Mouse (Mus musculus): ENCODE measurements around the gene Zfp592. TPM values are rescaled to one million over a fixed set of nuclear protein-coding genes. Genes with fewer than 3 reads are reported as not detected.
A peak's percentile ranks its signal among the peaks of the same experiment; 100 is the strongest.

The Zfp592 gene
- polyA plus RNA-seq, 1 experiment from 2014 or later: 4.2 TPM

DNA sequence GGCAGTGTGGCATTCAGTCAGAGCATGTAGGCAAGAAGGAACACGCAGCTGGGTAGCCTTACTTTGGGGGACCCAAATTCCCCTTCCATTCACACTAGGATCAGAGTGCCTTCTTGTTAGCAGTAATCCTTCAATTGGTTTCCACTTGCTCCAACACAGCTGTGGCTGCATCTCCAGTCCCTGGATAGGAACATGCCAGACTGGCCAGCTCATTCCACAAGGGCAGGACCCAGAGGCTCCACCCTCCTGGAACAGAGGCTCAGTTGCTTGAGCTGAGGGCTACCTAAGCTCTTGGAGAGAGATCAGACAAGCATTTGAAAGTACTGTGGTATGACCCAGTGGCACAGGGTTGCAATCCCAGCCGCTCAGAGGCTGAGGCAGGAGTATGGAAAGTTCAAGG is 55.0 kb downstream of the Zfp592 start:
- TF ChIP-seq CTCF (IDR thresholded peaks at IDR 0.05; ENCODE audit: low read depth): no peak
- WGBS: 87% methylated on average over 2 of the region's 2 CpGs
- Histone ChIP-seq H3K4me3 (ENCODE audit: low read depth, low read length) (no peak overlapping the region), H3K27me3 (replicated peaks; ENCODE audit: control insufficient read depth, insufficient read depth, low read length) (no peaks in the 10 kb centered on the region), H3K9me3 (ENCODE audit: control insufficient read depth) (no peaks in the 10 kb centered on the region), H3K4me1 (replicated peaks; ENCODE audit: control insufficient read depth, insufficient read depth, low read length) (no peaks in the 10 kb centered on the region), H3K36me3 (ENCODE audit: control insufficient read depth, insufficient read depth) (peaks cover 6% of the 10 kb centered on the region), H3K9ac (ENCODE audit: low read depth, low read length) (no peak overlapping the region), H3K27ac (ENCODE audit: low read depth, low read length) (no peak overlapping the region), H3K4me2 (replicated peaks; ENCODE audit: low read depth) (no peak overlapping the region)
- no peak for ATAC-seq

DNA sequence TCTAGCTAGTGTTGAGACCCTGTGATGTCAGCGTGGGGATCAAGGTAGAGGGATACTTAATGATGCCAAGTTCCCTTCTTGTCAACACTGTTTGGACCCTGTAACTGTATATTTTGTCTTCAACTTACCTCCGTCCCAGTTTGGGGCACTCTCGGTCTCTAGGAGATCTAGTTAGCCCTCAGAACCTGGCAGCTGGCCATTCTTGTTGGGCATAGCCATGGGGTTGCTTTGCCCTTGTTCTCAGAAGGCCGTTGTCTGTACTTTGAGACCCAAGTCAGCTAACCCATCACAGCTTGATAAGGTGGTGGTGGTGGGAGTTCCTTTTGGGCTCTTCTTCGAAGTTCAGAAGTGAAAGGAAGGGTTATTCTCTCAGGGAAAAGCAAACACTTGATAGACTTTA is 56.5 kb downstream of the Zfp592 start:
- no peak for TF ChIP-seq CTCF (IDR thresholded peaks at IDR 0.05; ENCODE audit: low read depth)

DNA sequence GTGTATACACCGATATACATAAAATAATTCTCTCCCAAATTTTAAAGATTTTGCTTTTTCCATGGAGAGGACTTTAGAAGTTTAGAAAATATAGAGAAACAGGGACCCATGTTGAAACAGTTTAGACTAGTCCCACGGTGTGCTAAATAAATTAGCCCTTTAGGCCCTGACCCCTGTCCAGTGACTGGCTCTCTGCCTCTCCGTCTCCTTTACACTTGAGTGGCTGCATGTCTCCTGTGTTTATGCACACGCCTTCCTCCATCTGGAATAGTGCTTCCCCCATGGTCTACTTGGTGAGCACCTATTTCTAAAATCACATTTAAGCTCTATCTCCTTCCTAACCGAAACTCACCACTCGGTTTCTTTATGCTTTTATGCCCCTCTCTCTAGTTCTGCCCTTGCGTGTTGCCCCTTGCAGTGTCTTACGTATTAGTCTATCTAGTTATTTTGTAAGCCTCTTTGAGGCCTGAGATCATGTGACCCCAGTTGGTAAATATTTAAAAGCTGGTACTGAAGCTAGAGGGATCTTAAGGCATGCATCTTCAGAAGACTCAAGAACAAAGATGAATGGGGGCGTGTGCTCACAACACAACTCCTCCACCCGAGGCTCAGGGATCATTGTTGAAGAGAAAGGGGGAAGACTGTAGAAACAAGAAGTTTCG is 62.4 kb downstream of the Zfp592 start:
- H3K27ac ChIP-seq (ENCODE audit: low read depth, low read length): no peak overlapping the region
- ATAC-seq: no peak
- peaks cover 9% of the 10 kb centered on the region; the same call in 1 of the 2 replicates for H3K4me1 ChIP-seq (replicated peaks; ENCODE audit: control insufficient read depth, insufficient read depth, low read length)
- H3K27me3 ChIP-seq (replicated peaks; ENCODE audit: control insufficient read depth, insufficient read depth, low read length): no peaks in the 10 kb centered on the region
- H3K9ac ChIP-seq (ENCODE audit: low read depth, low read length): no peak overlapping the region
- no peaks in the 10 kb centered on the region for H3K9me3 ChIP-seq (ENCODE audit: control insufficient read depth)
- WGBS: 69% methylated on average over 11 of the region's 11 CpGs
- H3K4me2 ChIP-seq (replicated peaks; ENCODE audit: low read depth): no peak overlapping the region
- TF ChIP-seq CTCF (IDR thresholded peaks at IDR 0.05; ENCODE audit: low read depth): no peak
- no peak overlapping the region for H3K4me3 ChIP-seq (ENCODE audit: low read depth, low read length)
- H3K36me3 ChIP-seq (ENCODE audit: control insufficient read depth, insufficient read depth): no peaks in the 10 kb centered on the region

More for the DNA sequence above, 56.5 kb downstream of the Zfp592 start:
- Histone ChIP-seq H3K9ac (ENCODE audit: low read depth, low read length) (no peak overlapping the region), H3K27me3 (replicated peaks; ENCODE audit: control insufficient read depth, insufficient read depth, low read length) (no peaks in the 10 kb centered on the region), H3K4me3 (ENCODE audit: low read depth, low read length) (no peak overlapping the region), H3K27ac (ENCODE audit: low read depth, low read length) (no peak overlapping the region), H3K4me2 (replicated peaks; ENCODE audit: low read depth) (no peak overlapping the region), H3K36me3 (ENCODE audit: control insufficient read depth, insufficient read depth) (0 out of 2 replicates have a peak, but pooled peaks cover 4% of the 10 kb centered on the region), H3K9me3 (ENCODE audit: control insufficient read depth) (no peaks in the 10 kb centered on the region), H3K4me1 (replicated peaks; ENCODE audit: control insufficient read depth, insufficient read depth, low read length) (no peaks in the 10 kb centered on the region)
- 68% methylated on average over 5 of the region's 5 CpGs for WGBS
- no peak for ATAC-seq

DNA sequence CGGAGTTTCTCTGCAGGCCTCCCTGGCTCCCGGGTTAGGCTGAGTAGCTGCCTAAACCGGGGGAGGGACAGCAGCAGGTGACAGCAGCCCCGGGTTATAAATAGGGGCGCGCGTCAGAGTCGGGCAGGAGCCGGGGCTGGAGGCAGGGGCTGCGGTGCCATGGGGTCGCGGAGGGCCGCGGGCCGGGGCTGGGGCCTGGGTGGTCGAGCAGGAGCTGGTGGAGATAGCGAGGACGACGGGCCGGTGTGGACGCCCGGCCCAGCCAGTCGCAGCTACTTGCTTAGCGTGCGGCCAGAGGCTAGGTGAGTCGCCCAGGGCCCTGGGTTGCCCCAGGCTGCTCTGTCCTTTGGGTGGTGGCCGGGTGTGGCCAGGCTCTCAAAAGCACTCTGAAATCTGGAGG is 64.0 kb downstream of the Zfp592 start, which contains the start of gene Alpk3:
Gene Alpk3 (plus strand): TSS at position 130 of the 400 bp plus-strand sequence.
- Histone ChIP-seq H3K36me3 (ENCODE audit: control insufficient read depth, insufficient read depth) (no peaks in the 10 kb centered on the region), H3K4me1 (replicated peaks; ENCODE audit: control insufficient read depth, insufficient read depth, low read length) (peaks cover 9% of the 10 kb centered on the region; the same call in 1 of the 2 replicates), H3K9ac (ENCODE audit: low read depth, low read length) (no peak within 1 kb of the TSS), H3K27me3 (replicated peaks; ENCODE audit: control insufficient read depth, insufficient read depth, low read length) (no peaks in the 10 kb centered on the region), H3K27ac (ENCODE audit: low read depth, low read length) (0 out of 2 replicates have a peak within 1 kb of the TSS, but pooled peaks have one; percentile 35), H3K4me3 (ENCODE audit: low read depth, low read length) (no peak within 1 kb of the TSS), H3K4me2 (replicated peaks; ENCODE audit: low read depth) (peak within 1 kb of the TSS; percentile 35; the same call in 1 of the 2 replicates), H3K9me3 (ENCODE audit: control insufficient read depth) (no peaks in the 10 kb centered on the region)
- no peak for TF ChIP-seq CTCF (IDR thresholded peaks at IDR 0.05; ENCODE audit: low read depth)
- ATAC-seq: 0 out of 2 replicates have a peak, but pooled peaks have one; percentile 17
- 31% methylated on average over 27 of the region's 27 CpGs for WGBS

DNA sequence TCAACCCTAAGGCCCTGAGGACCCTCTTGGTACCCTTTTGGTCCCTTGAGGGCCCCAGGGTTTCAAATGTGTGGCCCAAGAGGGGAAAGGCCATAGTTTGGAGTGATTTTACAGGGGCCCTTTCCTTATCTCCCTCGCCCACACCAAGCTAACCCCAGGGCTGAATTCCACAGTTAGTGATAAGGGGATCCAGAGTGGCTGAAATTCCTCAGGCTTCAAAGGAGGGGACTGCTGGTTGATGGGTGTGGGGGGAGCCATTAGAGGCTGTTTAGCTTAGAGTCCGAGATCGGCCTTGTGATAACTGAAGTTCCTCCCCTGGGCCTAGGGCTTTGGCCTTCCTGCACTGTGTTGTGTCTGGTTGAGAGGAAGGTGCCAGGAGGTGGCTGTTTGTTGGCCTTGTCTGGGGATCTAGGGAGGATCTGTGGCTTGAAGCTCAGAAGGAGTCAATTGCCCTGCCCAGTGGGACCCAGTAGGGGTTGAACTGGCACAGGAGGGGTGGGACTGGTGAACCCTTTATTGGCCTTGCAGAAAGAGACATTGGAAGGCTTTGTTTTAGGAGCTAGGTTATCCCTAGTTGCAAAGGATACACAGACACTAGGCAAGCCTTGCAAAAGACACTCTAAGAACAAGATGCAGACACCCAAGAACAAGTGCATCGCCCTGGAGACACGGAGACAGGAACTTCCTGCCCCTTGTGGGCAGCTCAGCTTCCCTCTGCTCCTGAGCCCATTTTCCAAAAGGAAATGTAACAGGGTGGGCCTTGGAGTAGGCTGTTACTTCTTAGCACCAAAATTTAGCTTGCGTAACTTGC is 64.6 kb downstream of the Zfp592 start:
- Histone ChIP-seq H3K36me3 (ENCODE audit: control insufficient read depth, insufficient read depth) (no peaks in the 10 kb centered on the region), H3K27me3 (replicated peaks; ENCODE audit: control insufficient read depth, insufficient read depth, low read length) (no peaks in the 10 kb centered on the region), H3K4me3 (ENCODE audit: low read depth, low read length) (no peak overlapping the region), H3K9me3 (ENCODE audit: control insufficient read depth) (no peaks in the 10 kb centered on the region), H3K4me1 (replicated peaks; ENCODE audit: control insufficient read depth, insufficient read depth, low read length) (peaks cover 9% of the 10 kb centered on the region; the same call in 1 of the 2 replicates), H3K27ac (ENCODE audit: low read depth, low read length) (0 out of 2 replicates have a peak overlapping the region, but pooled peaks have one; percentile 35), H3K4me2 (replicated peaks; ENCODE audit: low read depth) (peak overlapping the region; percentile 35; the same call in 1 of the 2 replicates), H3K9ac (ENCODE audit: low read depth, low read length) (no peak overlapping the region)
- TF ChIP-seq CTCF (IDR thresholded peaks at IDR 0.05; ENCODE audit: low read depth): no peak
- WGBS: 40% methylated on average over 6 of the region's 6 CpGs
- peak; percentile 33; the same call in 1 of the 2 replicates for ATAC-seq

DNA sequence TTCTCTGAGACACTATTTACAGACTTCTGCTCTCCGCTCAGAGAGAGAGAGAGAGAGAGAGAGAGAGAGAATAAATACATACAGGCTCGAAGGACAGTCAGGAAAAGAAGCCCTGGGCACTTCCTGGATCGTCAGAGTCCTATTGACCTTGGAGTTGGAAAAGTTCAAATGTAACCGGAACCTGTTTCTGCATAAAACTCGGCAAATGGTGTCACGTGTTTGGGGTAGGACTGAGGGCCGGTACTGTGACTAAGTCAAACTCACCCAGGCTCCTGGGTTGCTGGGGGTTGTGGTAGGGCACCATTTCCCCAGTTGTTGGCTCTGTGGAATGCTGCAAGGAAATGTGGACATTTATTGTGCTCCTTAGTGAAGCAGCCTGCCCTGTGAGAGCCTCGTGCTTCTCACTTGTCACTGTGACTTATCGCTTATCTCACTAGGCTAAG is 65.3 kb downstream of the Zfp592 start:
- Histone ChIP-seq H3K9me3 (ENCODE audit: control insufficient read depth) (no peaks in the 10 kb centered on the region), H3K27me3 (replicated peaks; ENCODE audit: control insufficient read depth, insufficient read depth, low read length) (no peaks in the 10 kb centered on the region), H3K27ac (ENCODE audit: low read depth, low read length) (peak overlapping the region; percentile 21; the same call in 1 of the 2 replicates), H3K4me2 (replicated peaks; ENCODE audit: low read depth) (peak overlapping the region; percentile 21; the same call in 1 of the 2 replicates), H3K4me1 (replicated peaks; ENCODE audit: control insufficient read depth, insufficient read depth, low read length) (peaks cover 9% of the 10 kb centered on the region; the same call in 1 of the 2 replicates), H3K4me3 (ENCODE audit: low read depth, low read length) (no peak overlapping the region), H3K36me3 (ENCODE audit: control insufficient read depth, insufficient read depth) (no peaks in the 10 kb centered on the region), H3K9ac (ENCODE audit: low read depth, low read length) (no peak overlapping the region)
- TF ChIP-seq CTCF (IDR thresholded peaks at IDR 0.05; ENCODE audit: low read depth): no peak
- ATAC-seq: peak; percentile 30
- WGBS: 12% methylated on average over 9 of the region's 9 CpGs

Data from intestine, postnatal 0 days (tissue).